7 mouse cellular contexts compared by ENCODE assay signal in the genomic region with DNA sequence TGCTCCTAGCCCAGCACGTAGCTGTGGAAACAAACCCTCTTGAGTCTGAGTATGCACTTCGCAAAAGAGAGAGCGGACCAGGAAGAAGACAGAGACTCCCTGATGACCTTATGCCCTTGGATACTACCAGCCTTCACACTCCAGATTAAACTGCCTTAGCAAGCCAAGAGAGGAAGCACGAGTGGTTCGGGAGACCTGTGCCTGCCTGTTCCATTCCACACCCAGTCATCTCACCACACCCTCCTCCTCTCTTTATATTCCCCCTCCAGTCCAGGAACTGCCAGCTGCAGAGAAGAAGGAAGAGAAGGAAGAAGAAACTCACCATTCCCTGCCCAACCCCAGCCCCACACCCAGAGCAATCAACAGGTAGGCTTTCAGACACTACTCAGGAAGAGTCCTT. TPM values are rescaled to one million over a fixed set of nuclear protein-coding genes. Genes with fewer than 3 reads are reported as not detected.
DNase-seq lines count a peak whose midpoint lies in the region; ATAC-seq lines count a peak whose summit lies in the region.

Gene Ckmt1 (plus strand): TSS at position 221 of the 400 bp plus-strand sequence.

- no peak for ATAC-seq in forebrain, embryonic 13.5 days
- no peak for ATAC-seq in midbrain, embryonic 15.5 days (replicated peaks)
- ATAC-seq in frontal cortex, adult (ENCODE audit: low TSS enrichment) = no peak

- peak; percentile 14 to 52 for DNase-seq in lung, adult 18-20 months
- DNase-seq in lung, postnatal 14 days = no peak
- no peak for DNase-seq in layer of hippocampus, postnatal 14 days (ENCODE audit: low spot score in 2 of 2)
- DNase-seq in retina, embryonic 14.5 days (ENCODE audit: low spot score) = no peak

- H3K4me3 ChIP-seq in forebrain, embryonic 13.5 days = peak within 1 kb of the TSS; percentile 37
- H3K4me3 ChIP-seq in midbrain, embryonic 15.5 days = peak within 1 kb of the TSS; percentile 49

- peaks cover 14% of the 10 kb centered on the region for H3K4me1 ChIP-seq in forebrain, embryonic 13.5 days
- peaks cover 36% of the 10 kb centered on the region for H3K4me1 ChIP-seq in midbrain, embryonic 15.5 days

- no peaks in the 10 kb centered on the region for H3K9me3 ChIP-seq in forebrain, embryonic 13.5 days (replicated peaks)
- H3K9me3 ChIP-seq in midbrain, embryonic 15.5 days = no peaks in the 10 kb centered on the region

- no peaks in the 10 kb centered on the region for H3K36me3 ChIP-seq in forebrain, embryonic 13.5 days (ENCODE audit: poor library complexity, severe bottlenecking)
- no peaks in the 10 kb centered on the region for H3K36me3 ChIP-seq in midbrain, embryonic 15.5 days (replicated peaks)

- no peak within 1 kb of the TSS for H3K27ac ChIP-seq in forebrain, embryonic 13.5 days
- peak within 1 kb of the TSS; percentile 71 for H3K27ac ChIP-seq in midbrain, embryonic 15.5 days

- peaks cover 39% of the 10 kb centered on the region for H3K27me3 ChIP-seq in forebrain, embryonic 13.5 days
- H3K27me3 ChIP-seq in midbrain, embryonic 15.5 days (replicated peaks) = 0 out of 2 replicates have a peak, but pooled peaks cover 3% of the 10 kb centered on the region

- peak within 1 kb of the TSS; percentile 60 for H3K4me2 ChIP-seq in forebrain, embryonic 13.5 days
- H3K4me2 ChIP-seq in midbrain, embryonic 15.5 days = peak within 1 kb of the TSS; percentile 61

- H3K9ac ChIP-seq in forebrain, embryonic 13.5 days = peak within 1 kb of the TSS; percentile 61
- peak within 1 kb of the TSS; percentile 60 for H3K9ac ChIP-seq in midbrain, embryonic 15.5 days

- 63% methylated on average over 5 of the region's 5 CpGs for WGBS in forebrain, embryonic 13.5 days
- 54% methylated on average over 5 of the region's 5 CpGs for WGBS in midbrain, embryonic 15.5 days

RNA-seq across cellular contexts. Expression of gene Ckmt1, which starts in this region (rescaled TPM):
- polyA plus RNA-seq in forebrain, embryonic 13.5 days (2015; fragmentation: Nextera tagmentation; extraction: Ambion mirVana) = 11.3 and 11.9 TPM in 2 replicates
- total RNA-seq in layer of hippocampus, postnatal 14 days (2021) = 100 to 1,000 TPM; 333 to 351 TPM
- polyA plus RNA-seq in midbrain, embryonic 15.5 days (2015; fragmentation: Nextera tagmentation; extraction: Ambion mirVana) = 70.6 and 75.6 TPM in 2 replicates

Comparison
In these comparisons a context has a peak if more than half of its experiments do, and no peak if none do; other contexts are left out.
1. DNase-seq: peak in lung, adult 18-20 months (2 of 2); none in lung, postnatal 14 days (single experiment), layer of hippocampus, postnatal 14 days (0 of 2) and retina, embryonic 14.5 days (single experiment).